Mouse (Mus musculus) E14TG2a.4 (cell line): Measurements from ENCODE around the gene Cep295.

Experiments used
- H3K27me3 ChIP-seq: 2 replicates; pipeline ENCODE4 v1.6.1; 2014; ENCODE audit warnings: low read length, control low read depth; ENCODE audit not compliant: insufficient read depth
- H3K36me3 ChIP-seq: 2 replicates; pipeline ENCODE4 v1.6.1; 2014; ENCODE audit warnings: low read length, control low read depth; ENCODE audit not compliant: insufficient read depth
- H3K4me1 ChIP-seq: replicated peaks from 2 replicates; pipeline ENCODE4 v1.6.1; 2014; ENCODE audit warnings: low read depth, low read length, control low read depth
- H3K4me3 ChIP-seq: replicated peaks from 2 replicates; pipeline ENCODE4 v1.5.1; 2014; ENCODE audit warnings: mild to moderate bottlenecking, low read length
- H3K9me3 ChIP-seq: 2 replicates; pipeline ENCODE4 v1.6.1; 2014; ENCODE audit warnings: low read length, control low read depth
- CTCF ChIP-seq: conservative IDR thresholded peaks from 2 replicates; pipeline ENCODE4 v1.5.1; 2014; ENCODE audit warnings: low read length
- NANOG ChIP-seq: IDR thresholded peaks from 2 replicates; pipeline ENCODE4 v1.6.1; 2014; ENCODE audit warnings: borderline replicate concordance, low read length, mixed read lengths
- POU5F1 ChIP-seq: IDR thresholded peaks from 2 replicates; pipeline ENCODE4 v1.6.1; 2014; ENCODE audit warnings: low read length, borderline replicate concordance

The Cep295 gene

GRCm38 (mm10) chr9:15301399-15301798, 56.2 kb downstream of the Cep295 start:
- Histone ChIP-seq H3K4me1 (peaks cover 21% of the 10 kb centered on the region), H3K9me3 (no peaks in the 10 kb centered on the region), H3K27me3 (no peaks in the 10 kb centered on the region), H3K36me3 (no peaks in the 10 kb centered on the region), H3K4me3 (no peak overlapping the region)
- TF ChIP-seq NANOG = no peak
- no peak for TF ChIP-seq CTCF
- TF ChIP-seq POU5F1 = no peak

- no peak for TF ChIP-seq CTCF
- TF ChIP-seq NANOG = no peak
- no peak overlapping the region for H3K4me3 ChIP-seq
- no peaks in the 10 kb centered on the region for H3K27me3 ChIP-seq
- H3K4me1 ChIP-seq = peaks cover 15% of the 10 kb centered on the region
- H3K36me3 ChIP-seq = no peaks in the 10 kb centered on the region
- H3K9me3 ChIP-seq = no peaks in the 10 kb centered on the region
These were observed 57.5 kb downstream of the Cep295 start for GRCm38 (mm10) chr9:15300056-15300455.

GRCm38 (mm10) chr9:15298451-15298850, 59.1 kb downstream of the Cep295 start:
- Histone ChIP-seq H3K4me1 (peaks cover 7% of the 10 kb centered on the region), H3K4me3 (no peak overlapping the region), H3K9me3 (no peaks in the 10 kb centered on the region), H3K27me3 (no peaks in the 10 kb centered on the region), H3K36me3 (no peaks in the 10 kb centered on the region)
- TF ChIP-seq NANOG = no peak
- no peak for TF ChIP-seq CTCF
- TF ChIP-seq POU5F1 = no peak

- TF ChIP-seq CTCF (no peak), NANOG (no peak), POU5F1 (no peak)
These were observed 60.5 kb downstream of the Cep295 start for GRCm38 (mm10) chr9:15297112-15297511.

GRCm38 (mm10) chr9:15289251-15289650, 68.3 kb downstream of the Cep295 start:
- no peaks in the 10 kb centered on the region for H3K27me3 ChIP-seq
- H3K4me3 ChIP-seq = no peak overlapping the region
- H3K4me1 ChIP-seq = peaks cover 13% of the 10 kb centered on the region
- TF ChIP-seq NANOG (no peak), POU5F1 (no peak), CTCF (no peak)
- peaks cover 5% of the 10 kb centered on the region; the same call in 1 of the 2 replicates for H3K36me3 ChIP-seq
- H3K9me3 ChIP-seq = no peaks in the 10 kb centered on the region

More at GRCm38 (mm10) chr9:15297112-15297511, 60.5 kb downstream of the Cep295 start:
- H3K9me3 ChIP-seq = no peaks in the 10 kb centered on the region
- no peak overlapping the region for H3K4me3 ChIP-seq
- no peaks in the 10 kb centered on the region for H3K36me3 ChIP-seq
- no peaks in the 10 kb centered on the region for H3K4me1 ChIP-seq
- H3K27me3 ChIP-seq = no peaks in the 10 kb centered on the region

GRCm38 (mm10) chr9:15288402-15288801, 69.2 kb downstream of the Cep295 start:
- Histone ChIP-seq H3K9me3 (no peaks in the 10 kb centered on the region), H3K4me1 (peaks cover 13% of the 10 kb centered on the region), H3K36me3 (peaks cover 5% of the 10 kb centered on the region; the same call in 1 of the 2 replicates), H3K4me3 (no peak overlapping the region), H3K27me3 (no peaks in the 10 kb centered on the region)
- TF ChIP-seq CTCF (no peak), NANOG (no peak), POU5F1 (no peak)

GRCm38 (mm10) chr9:15287846-15288245, 69.7 kb downstream of the Cep295 start:
- H3K4me3 ChIP-seq = no peak overlapping the region
- H3K27me3 ChIP-seq = no peaks in the 10 kb centered on the region
- no peaks in the 10 kb centered on the region for H3K9me3 ChIP-seq
- H3K36me3 ChIP-seq = peaks cover 5% of the 10 kb centered on the region; the same call in 1 of the 2 replicates
- peaks cover 13% of the 10 kb centered on the region for H3K4me1 ChIP-seq
- TF ChIP-seq CTCF = no peak
- TF ChIP-seq POU5F1 = no peak
- TF ChIP-seq NANOG = no peak

- TF ChIP-seq NANOG = no peak
- no peak for TF ChIP-seq POU5F1
- peak; percentile 86 for TF ChIP-seq CTCF
- H3K4me3 ChIP-seq = no peak overlapping the region
These were observed 72.1 kb downstream of the Cep295 start for GRCm38 (mm10) chr9:15285443-15285842.

GRCm38 (mm10) chr9:15280491-15280879, 77.1 kb downstream of the Cep295 start:
- TF ChIP-seq CTCF = no peak
- TF ChIP-seq NANOG = no peak
- no peak for TF ChIP-seq POU5F1
- Histone ChIP-seq H3K27me3 (no peaks in the 10 kb centered on the region), H3K4me3 (peak overlapping the region; percentile 97), H3K4me1 (peaks cover 44% of the 10 kb centered on the region), H3K36me3 (peaks cover 23% of the 10 kb centered on the region), H3K9me3 (no peaks in the 10 kb centered on the region)

More at GRCm38 (mm10) chr9:15285443-15285842, 72.1 kb downstream of the Cep295 start:
- H3K9me3 ChIP-seq = no peaks in the 10 kb centered on the region
- H3K36me3 ChIP-seq = peaks cover 3% of the 10 kb centered on the region; the same call in 1 of the 2 replicates
- H3K4me1 ChIP-seq = peaks cover 24% of the 10 kb centered on the region
- no peaks in the 10 kb centered on the region for H3K27me3 ChIP-seq
